Mouse (Mus musculus) forebrain, embryonic 15.5 days (tissue): Measurements from ENCODE around the gene Cdc25b. TPM values are rescaled to one million over a fixed set of nuclear protein-coding genes. Genes with fewer than 3 reads are reported as not detected.
A peak's percentile ranks its signal among the peaks of the same experiment; 100 is the strongest.
"Not testable (repeated sequence)": the region's sequence is repeated elsewhere in the genome, so short reads cannot be mapped to it uniquely, and the experiment has no call there.

Experiments used
- ATAC-seq: fragments of 200-750 bp; cut with Nextera tagmentation; replicated peaks from 2 replicates; pipeline ENCODE4 v1.8.0; 2017; ENCODE audit warnings: mild to moderate bottlenecking, moderate TSS enrichment, moderate library complexity
- H3K27ac ChIP-seq: fragments of 300-500 bp; sonication (generic); replicated peaks from 2 replicates; pipeline ENCODE4 v1.5.1; 2015; ENCODE audit warnings: mild to moderate bottlenecking, inconsistent platforms
- H3K27me3 ChIP-seq: fragments of 300-500 bp; sonication (generic); 2 replicates; pipeline ENCODE4 v1.6.1; 2015; ENCODE audit warnings: inconsistent platforms
- H3K36me3 ChIP-seq: fragments of 300-500 bp; sonication (generic); 2 replicates; pipeline ENCODE4 v1.6.1; 2015; ENCODE audit warnings: mild to moderate bottlenecking, inconsistent platforms
- H3K4me1 ChIP-seq: fragments of 300-500 bp; sonication (generic); 2 replicates; pipeline ENCODE4 v1.6.1; 2015; ENCODE audit warnings: inconsistent platforms
- H3K4me2 ChIP-seq: fragments of 300-500 bp; sonication (generic); replicated peaks from 2 replicates; pipeline ENCODE4 v1.6.1; 2015; ENCODE audit warnings: mild to moderate bottlenecking, inconsistent platforms
- H3K4me3 ChIP-seq: fragments of 300-500 bp; sonication (generic); 2 replicates; pipeline ENCODE4 v1.5.1; 2015; ENCODE audit warnings: mild to moderate bottlenecking, inconsistent platforms
- H3K9ac ChIP-seq: fragments of 300-500 bp; sonication (generic); replicated peaks from 2 replicates; pipeline ENCODE4 v1.6.1; 2015; ENCODE audit warnings: mild to moderate bottlenecking, inconsistent platforms
- H3K9me3 ChIP-seq: fragments of 300-500 bp; sonication (generic); 2 replicates; pipeline ENCODE4 v1.6.1; 2016; ENCODE audit warnings: inconsistent platforms
- WGBS: fragments of 180-500 bp; shearing (Covaris S2); methylation state at CpG from one replicate; pipeline ENCODE4 v1.1.7; 2015; ENCODE audit warnings: mixed read lengths; 5-methylcytosine and 5-hydroxymethylcytosine counted together
- polyA plus RNA-seq: library from polyadenylated mRNA; unstranded; fragments of >200 nt; fragmentation: Nextera tagmentation; extraction: Ambion mirVana; gene quantifications from 2 replicates; pipeline ENCODE4 v1.2.1, GENCODE M21; 2015

Cdc25b gene
- polyA plus RNA-seq, 1 experiment from 2014 or later = 36.4 TPM

GRCm38 (mm10) chr2:131220030-131220429 is 33.3 kb downstream of the Cdc25b start:
- ATAC-seq = no peak
- Histone ChIP-seq H3K4me1 (no peaks in the 10 kb centered on the region), H3K27me3 (no peaks in the 10 kb centered on the region), H3K4me3 (no peak overlapping the region), H3K27ac (no peak overlapping the region), H3K9me3 (no peaks in the 10 kb centered on the region), H3K9ac (no peak overlapping the region), H3K36me3 (no peaks in the 10 kb centered on the region), H3K4me2 (no peak overlapping the region)
- WGBS = 87% methylated on average over 4 of the region's 4 CpGs

- Histone ChIP-seq H3K9me3 (no peaks in the 10 kb centered on the region), H3K4me3 (no peak overlapping the region), H3K27me3 (no peaks in the 10 kb centered on the region), H3K36me3 (no peaks in the 10 kb centered on the region), H3K27ac (no peak overlapping the region), H3K4me1 (no peaks in the 10 kb centered on the region), H3K9ac (no peak overlapping the region), H3K4me2 (no peak overlapping the region)
- WGBS = 84% methylated on average over 3 of the region's 3 CpGs
- ATAC-seq = no peak
Measured at GRCm38 (mm10) chr2:131221853-131222515, 35.2 kb downstream of the Cdc25b start.

GRCm38 (mm10) chr2:131222562-131222961 is 35.8 kb downstream of the Cdc25b start:
- Histone ChIP-seq H3K4me1 (no peaks in the 10 kb centered on the region), H3K27me3 (no peaks in the 10 kb centered on the region), H3K9ac (no peak overlapping the region), H3K4me2 (no peak overlapping the region), H3K36me3 (no peaks in the 10 kb centered on the region), H3K27ac (no peak overlapping the region), H3K9me3 (no peaks in the 10 kb centered on the region), H3K4me3 (no peak overlapping the region)
- no peak for ATAC-seq
- WGBS = 62% methylated on average over 5 of the region's 5 CpGs

- no peak overlapping the region for H3K27ac ChIP-seq
- ATAC-seq = no peak
- H3K4me1 ChIP-seq = no peaks in the 10 kb centered on the region
- 71% methylated on average over 1 of the region's 1 CpGs for WGBS
- H3K36me3 ChIP-seq = no peaks in the 10 kb centered on the region
- no peaks in the 10 kb centered on the region for H3K9me3 ChIP-seq
- no peak overlapping the region for H3K4me3 ChIP-seq
- H3K4me2 ChIP-seq = no peak overlapping the region
- no peak overlapping the region for H3K9ac ChIP-seq
- H3K27me3 ChIP-seq = no peaks in the 10 kb centered on the region
Measured at GRCm38 (mm10) chr2:131223569-131223968, 36.8 kb downstream of the Cdc25b start.

GRCm38 (mm10) chr2:131225178-131225577 is 38.4 kb downstream of the Cdc25b start:
- no peak overlapping the region for H3K4me2 ChIP-seq
- ATAC-seq = no peak

GRCm38 (mm10) chr2:131226669-131227068 is 39.9 kb downstream of the Cdc25b start:
- H3K9ac ChIP-seq = not testable (repeated sequence)

More at GRCm38 (mm10) chr2:131225178-131225577, 38.4 kb downstream of the Cdc25b start:
- H3K27me3 ChIP-seq = no peaks in the 10 kb centered on the region
- H3K36me3 ChIP-seq = no peaks in the 10 kb centered on the region
- H3K4me1 ChIP-seq = no peaks in the 10 kb centered on the region
- H3K27ac ChIP-seq = no peak overlapping the region
- H3K9ac ChIP-seq = no peak overlapping the region
- no peaks in the 10 kb centered on the region for H3K9me3 ChIP-seq
- no peak overlapping the region for H3K4me3 ChIP-seq
- WGBS = 76% methylated on average over 6 of the region's 6 CpGs

GRCm38 (mm10) chr2:131227243-131227642 is 40.5 kb downstream of the Cdc25b start:
- Histone ChIP-seq H3K36me3 (no peaks in the 10 kb centered on the region), H3K4me3 (no peak overlapping the region), H3K9me3 (no peaks in the 10 kb centered on the region), H3K27ac (no peak overlapping the region), H3K27me3 (no peaks in the 10 kb centered on the region), H3K9ac (no peak overlapping the region), H3K4me1 (no peaks in the 10 kb centered on the region), H3K4me2 (no peak overlapping the region)
- 83% methylated on average over 3 of the region's 3 CpGs for WGBS
- no peak for ATAC-seq

More at GRCm38 (mm10) chr2:131226669-131227068, 39.9 kb downstream of the Cdc25b start:
- H3K27ac ChIP-seq, H3K27me3 ChIP-seq, H3K36me3 ChIP-seq, H3K9me3 ChIP-seq, H3K4me2 ChIP-seq, H3K4me1 ChIP-seq, ATAC-seq, H3K4me3 ChIP-seq: not testable (repeated sequence)
- 73% methylated on average over 2 of the region's 2 CpGs for WGBS

- Histone ChIP-seq H3K27me3 (no peaks in the 10 kb centered on the region), H3K27ac (no peak overlapping the region), H3K9ac (no peak overlapping the region), H3K36me3 (no peaks in the 10 kb centered on the region), H3K4me1 (peaks cover 14% of the 10 kb centered on the region), H3K4me3 (no peak overlapping the region), H3K9me3 (no peaks in the 10 kb centered on the region), H3K4me2 (no peak overlapping the region)
- WGBS = 91% methylated on average over 2 of the region's 2 CpGs
- no peak for ATAC-seq
Measured at GRCm38 (mm10) chr2:131232558-131232957, 45.8 kb downstream of the Cdc25b start.

GRCm38 (mm10) chr2:131233307-131234126 is 46.8 kb downstream of the Cdc25b start, which contains the start of gene Mavs:
Mavs (plus strand) TSS chr2:131234063.
- Histone ChIP-seq H3K9me3 (no peaks in the 10 kb centered on the region), H3K9ac (peak within 1 kb of the TSS; percentile 33), H3K36me3 (no peaks in the 10 kb centered on the region), H3K27me3 (no peaks in the 10 kb centered on the region), H3K27ac (no peak within 1 kb of the TSS), H3K4me1 (peaks cover 14% of the 10 kb centered on the region), H3K4me2 (peak within 1 kb of the TSS; percentile 63), H3K4me3 (peak within 1 kb of the TSS; percentile 43)
- 7% methylated on average over 29 of the region's 29 CpGs for WGBS
- peak; percentile 100 for ATAC-seq

- no peaks in the 10 kb centered on the region for H3K36me3 ChIP-seq
- no peaks in the 10 kb centered on the region for H3K27me3 ChIP-seq
- H3K4me3 ChIP-seq = peak overlapping the region; percentile 43
- peaks cover 14% of the 10 kb centered on the region for H3K4me1 ChIP-seq
- no peak overlapping the region for H3K27ac ChIP-seq
- H3K9ac ChIP-seq = peak overlapping the region; percentile 32
- WGBS = 14% methylated on average over 28 of the region's 28 CpGs
- ATAC-seq = peak; percentile 9; the same call in 1 of the 2 replicates
- H3K9me3 ChIP-seq = no peaks in the 10 kb centered on the region
- peak overlapping the region; percentile 63 for H3K4me2 ChIP-seq
Measured at GRCm38 (mm10) chr2:131234127-131234650, 47.4 kb downstream of the Cdc25b start.

GRCm38 (mm10) chr2:131234970-131235635 is 48.4 kb downstream of the Cdc25b start:
- Histone ChIP-seq H3K36me3 (no peaks in the 10 kb centered on the region), H3K4me1 (peaks cover 14% of the 10 kb centered on the region), H3K4me3 (no peak overlapping the region), H3K9me3 (no peaks in the 10 kb centered on the region), H3K9ac (no peak overlapping the region), H3K4me2 (peak overlapping the region; percentile 63; the same call in 1 of the 2 replicates), H3K27ac (no peak overlapping the region), H3K27me3 (no peaks in the 10 kb centered on the region)
- ATAC-seq = no peak
- WGBS = 86% methylated on average over 7 of the region's 7 CpGs

GRCm38 (mm10) chr2:131242180-131242579 is 55.4 kb downstream of the Cdc25b start:
- no peak overlapping the region for H3K4me3 ChIP-seq
- no peaks in the 10 kb centered on the region for H3K36me3 ChIP-seq

More at GRCm38 (mm10) chr2:131242180-131242579, 55.4 kb downstream of the Cdc25b start:
- no peaks in the 10 kb centered on the region for H3K9me3 ChIP-seq
- ATAC-seq = no peak
- H3K27me3 ChIP-seq = no peaks in the 10 kb centered on the region
- no peak overlapping the region for H3K27ac ChIP-seq
- H3K9ac ChIP-seq = no peak overlapping the region
- H3K4me2 ChIP-seq = no peak overlapping the region
- H3K4me1 ChIP-seq = no peaks in the 10 kb centered on the region
